Mouse (Mus musculus) testis, adult 2 months (tissue): ENCODE data around the gene Prlh.

Experiments
- CTCF ChIP-seq: fragments of 200-500 bp; IDR thresholded peaks from 2 replicates; pipeline ENCODE4 v1.5.1; 2012; ENCODE audit warnings: low read depth, mild to moderate bottlenecking, inconsistent platforms, low read length, moderate library complexity; ENCODE audit not compliant: control insufficient read depth, insufficient read depth, insufficient replicate concordance
- POLR2A ChIP-seq: fragments of 200-500 bp; IDR thresholded peaks from 2 replicates; pipeline ENCODE4 v1.6.1; 2012; ENCODE audit warnings: low read depth, mild to moderate bottlenecking, inconsistent platforms, low read length, moderate library complexity; ENCODE audit not compliant: control insufficient read depth

DNA sequence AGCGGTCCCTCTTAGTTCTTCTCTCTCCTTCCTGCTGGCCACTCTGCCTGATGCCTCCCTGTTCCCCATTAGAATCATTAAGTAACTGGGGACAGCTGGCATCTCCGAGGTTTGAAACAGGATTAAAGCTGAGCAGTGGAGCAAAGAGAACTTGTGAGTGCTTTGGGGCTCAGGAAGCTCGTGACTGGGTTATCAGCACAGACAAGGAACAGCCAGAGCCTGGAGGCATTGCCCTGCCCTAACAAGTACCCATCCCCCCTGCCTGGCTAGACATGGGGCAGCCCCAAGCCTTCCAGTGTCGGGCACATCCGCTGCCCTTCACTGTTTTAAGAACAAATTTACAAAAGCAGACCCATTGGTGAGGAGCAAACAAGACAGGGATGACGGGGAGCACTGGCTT is 35.4 kb upstream of the Prlh start:
- no peak for TF ChIP-seq CTCF
- no peak for TF ChIP-seq POLR2A
